Mouse (Mus musculus) megakaryocyte progenitor cell, adult 5-6 weeks (primary cell): ENCODE measurements around the gene Cep131. TPM values are rescaled to one million over a fixed set of nuclear protein-coding genes. Genes with fewer than 3 reads are reported as not detected.

Experiments used
- ATAC-seq: replicated peaks from 2 replicates; pipeline ENCODE4 v1.8.0; 2016; ENCODE audit warnings: mild to moderate bottlenecking, moderate TSS enrichment, inconsistent platforms; ENCODE audit not compliant: poor library complexity
- total RNA-seq, 2 experiments: library from RNA; stranded (forward) in 1 of 2; stranded (reverse) in 1 of 2; fragments of 157-497, 149-512 nt in 1 of 2; fragments of 200-1000 nt in 1 of 2; gene quantifications; 2 replicates each; pipeline versions ENCODE4 v1.2.3 to v1.2.4; 2015 to 2017

Cep131 gene
- 5.1 and 5.2 TPM in 2 replicates for total RNA-seq (2015)
- 12.3 and 19.3 TPM in 2 replicates for total RNA-seq (2017)

DNA sequence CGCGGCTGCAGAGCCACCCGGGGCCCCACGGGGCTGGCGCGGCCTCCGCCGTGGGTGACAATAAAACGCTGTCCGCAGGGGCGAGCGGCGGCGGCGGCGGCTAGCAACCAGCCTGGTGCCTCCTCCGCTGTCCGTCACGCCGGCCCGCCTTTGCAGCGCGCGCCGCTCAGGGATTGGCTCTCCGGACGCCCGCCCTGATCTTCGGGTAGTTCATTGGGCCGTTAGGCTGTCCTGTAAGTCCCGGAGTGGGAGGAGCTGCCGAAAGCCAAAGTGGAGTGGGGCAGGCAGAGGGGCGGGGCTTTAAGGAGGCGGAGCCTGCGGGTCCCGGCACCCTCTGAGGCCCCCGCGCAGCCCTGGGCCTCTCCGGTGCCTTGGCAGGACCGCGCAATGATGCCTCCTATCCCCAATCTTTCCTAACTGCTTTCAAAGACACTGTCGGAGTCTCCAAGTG, at the start of gene Cep131:
TSS of gene Cep131 (minus strand) at position 126 of the 451 bp plus-strand sequence.
- peak; percentile 99 for ATAC-seq

- no peak for ATAC-seq
These were observed 49.6 kb upstream of the Cep131 start for GRCm38 (mm10) chr11:120136195-120136594.

GRCm38 (mm10) chr11:120134847-120135530, 48.4 kb upstream of the Cep131 start:
- no peak for ATAC-seq

DNA sequence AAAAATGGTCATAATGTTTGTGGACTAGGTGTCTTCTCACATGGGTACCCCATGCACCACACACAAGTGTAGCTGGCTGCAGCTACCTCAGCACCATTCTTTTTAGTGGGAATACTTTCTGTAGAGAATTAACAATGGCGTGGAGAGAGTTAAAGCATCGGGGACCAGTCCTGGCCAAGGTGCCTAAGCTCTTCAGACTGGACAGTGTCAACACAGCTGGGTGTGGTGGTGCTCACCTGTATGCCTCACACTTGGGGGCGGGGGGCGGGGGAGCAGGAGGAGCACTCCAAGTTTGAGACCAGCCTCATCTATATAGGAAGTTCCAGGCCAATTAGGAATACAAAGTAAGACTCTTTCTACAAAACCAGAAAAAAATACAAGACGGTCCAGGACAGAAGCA, 47.5 kb upstream of the Cep131 start:
- no peak for ATAC-seq

- ATAC-seq: no peak
These were observed 42.7 kb upstream of the Cep131 start for GRCm38 (mm10) chr11:120129281-120129680.

DNA sequence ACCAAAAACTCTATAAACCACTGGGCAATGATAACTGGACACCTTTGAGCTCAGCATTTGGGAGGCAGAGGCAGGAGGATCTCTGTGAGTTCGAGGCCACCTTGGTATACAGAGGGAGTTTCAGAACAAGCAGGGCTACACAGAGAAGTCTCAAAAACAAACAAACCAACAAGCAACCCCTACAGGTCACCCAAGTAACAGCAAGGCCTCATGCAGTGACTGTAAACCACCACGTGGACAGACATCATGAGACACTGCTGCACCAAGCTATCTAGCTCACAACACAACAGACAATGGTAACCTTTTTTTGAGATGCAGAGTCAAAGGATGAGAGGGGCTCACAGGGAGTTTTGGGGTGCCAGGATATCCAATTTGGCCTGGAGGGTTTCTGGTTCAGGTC, 40.2 kb upstream of the Cep131 start:
- ATAC-seq: peak; percentile 65

GRCm38 (mm10) chr11:120122126-120122525, 35.5 kb upstream of the Cep131 start:
- no peak for ATAC-seq

- ATAC-seq: peak; percentile 58
These were observed 34.2 kb upstream of the Cep131 start for GRCm38 (mm10) chr11:120120642-120121420.

DNA sequence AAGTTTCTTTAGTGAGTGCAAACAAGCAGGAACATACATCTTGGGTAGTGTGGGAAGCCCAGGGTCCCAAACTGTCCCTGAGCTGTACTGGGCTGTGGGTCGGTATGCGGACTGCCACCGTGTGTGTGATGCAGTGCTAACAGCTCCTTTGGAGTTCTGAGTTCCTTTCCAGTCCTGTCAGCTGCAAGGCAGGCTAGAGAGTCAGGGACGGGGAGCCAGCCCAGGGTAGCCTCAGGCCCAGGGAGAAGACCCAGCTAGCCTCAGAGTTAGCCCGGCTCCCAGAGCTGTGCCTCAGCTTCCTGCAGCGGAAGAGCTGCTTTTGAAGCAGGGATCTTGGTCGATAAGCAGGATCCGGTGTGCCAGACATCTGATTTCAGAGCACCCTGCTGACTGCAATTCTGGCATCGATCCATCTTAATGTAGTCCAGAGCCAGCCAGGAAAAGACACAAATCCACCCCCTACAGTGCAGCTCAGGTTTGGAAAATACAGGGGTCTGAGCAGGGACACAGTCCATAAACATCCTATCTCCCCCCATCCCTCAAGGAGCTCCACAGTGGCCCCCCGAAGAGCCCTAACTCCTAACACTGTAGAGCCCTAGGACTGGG, 33.4 kb upstream of the Cep131 start:
- ATAC-seq: no peak

DNA sequence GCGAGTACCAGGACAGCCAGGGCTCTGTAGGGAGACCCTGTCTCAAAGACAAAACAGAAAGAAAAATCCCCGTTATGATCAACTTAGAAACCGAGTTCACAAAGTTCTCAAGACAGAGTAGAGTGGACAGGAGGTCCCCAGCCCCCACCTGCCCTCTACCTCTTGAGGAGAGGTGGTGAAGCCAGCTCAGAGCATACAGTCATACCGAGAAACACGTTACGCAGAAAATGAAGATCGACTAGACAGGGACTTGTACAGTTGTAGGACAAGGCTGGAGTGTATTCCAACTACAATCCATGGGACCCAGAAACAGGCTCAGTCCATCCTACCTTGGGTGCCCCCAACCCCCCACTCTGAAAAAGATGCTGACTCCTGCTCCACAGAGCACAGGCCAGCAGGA, 32.5 kb upstream of the Cep131 start:
- ATAC-seq: no peak

GRCm38 (mm10) chr11:120117626-120118025, 31.0 kb upstream of the Cep131 start:
- no peak for ATAC-seq

DNA sequence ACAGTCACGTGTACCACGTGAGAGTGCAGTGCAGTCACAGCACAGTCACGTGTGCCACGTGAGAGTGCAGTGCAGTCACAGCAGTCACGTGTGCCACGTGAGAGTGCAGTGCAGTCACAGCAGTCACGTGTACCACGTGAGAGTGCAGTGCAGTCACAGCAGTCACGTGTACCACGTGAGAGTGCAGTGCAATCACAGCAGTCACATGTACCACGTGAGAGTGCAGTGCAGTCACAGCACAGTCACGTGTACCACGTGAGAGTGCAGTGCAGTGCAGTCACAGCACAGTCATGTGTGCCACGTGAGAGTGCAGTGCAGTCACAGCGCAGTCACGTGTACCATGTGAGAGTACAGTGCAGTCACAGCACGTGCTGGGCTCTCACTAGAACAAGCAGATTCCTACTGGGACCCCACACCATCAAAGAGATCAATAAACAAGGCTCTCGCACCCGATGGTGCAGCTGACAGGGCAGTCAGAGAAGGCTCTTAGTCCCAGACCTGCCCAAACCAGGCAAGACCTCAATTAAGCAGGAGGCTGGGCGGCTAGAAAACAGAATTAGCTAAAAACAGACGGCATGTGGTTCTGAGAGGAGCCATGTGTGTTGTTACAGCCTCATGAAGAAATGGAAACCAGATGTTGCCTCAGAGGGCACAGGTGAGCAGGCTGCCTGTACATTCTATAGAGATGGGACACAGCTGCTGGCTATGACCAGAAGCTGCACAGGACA, 28.0 kb upstream of the Cep131 start:
- ATAC-seq: no peak

- no peak for ATAC-seq
These were observed 25.5 kb upstream of the Cep131 start for GRCm38 (mm10) chr11:120112136-120112535.

DNA sequence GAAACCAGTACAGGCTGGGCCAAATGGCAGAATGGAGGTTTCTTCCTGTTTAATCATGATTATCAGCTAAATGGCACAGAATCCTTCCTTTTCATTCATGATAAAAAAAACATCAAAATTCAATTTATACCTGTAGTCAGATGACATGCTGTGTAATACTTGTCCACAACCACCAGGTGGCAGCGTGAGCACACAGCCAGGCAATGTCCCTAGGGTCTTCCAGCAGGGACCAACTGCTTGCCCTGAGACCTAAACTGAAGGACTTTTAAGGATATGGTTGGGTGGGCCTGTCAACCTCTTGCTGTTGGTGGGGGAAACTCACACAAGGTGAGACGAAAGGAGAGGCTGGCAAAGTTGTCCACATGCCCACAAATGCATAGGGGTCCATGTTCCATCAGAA, 24.4 kb upstream of the Cep131 start:
- ATAC-seq: peak; percentile 77

DNA sequence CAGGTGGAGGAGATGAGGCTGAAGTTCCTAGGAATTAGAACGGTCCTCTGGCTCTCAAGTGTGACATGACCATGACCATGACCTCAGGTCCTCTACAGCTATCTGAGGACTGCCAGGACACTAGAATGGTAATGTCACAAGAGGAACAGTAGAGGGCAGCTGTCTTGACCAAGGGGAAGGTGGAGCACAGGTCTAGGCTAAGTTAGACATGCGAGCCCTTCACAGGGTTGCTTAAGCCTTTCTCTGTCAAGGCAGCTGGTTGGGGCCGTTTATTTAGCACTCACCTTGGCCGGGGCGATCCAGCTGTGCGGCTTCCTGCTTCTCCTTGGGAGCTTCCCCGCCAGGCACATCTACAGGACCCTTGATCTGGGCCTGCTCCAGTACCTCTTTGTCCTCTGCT, 23.9 kb upstream of the Cep131 start:
- 0 out of 2 replicates have a peak, but pooled peaks have one; percentile 47 for ATAC-seq

- no peak for ATAC-seq
These were observed 23.1 kb upstream of the Cep131 start for GRCm38 (mm10) chr11:120109558-120110210.

DNA sequence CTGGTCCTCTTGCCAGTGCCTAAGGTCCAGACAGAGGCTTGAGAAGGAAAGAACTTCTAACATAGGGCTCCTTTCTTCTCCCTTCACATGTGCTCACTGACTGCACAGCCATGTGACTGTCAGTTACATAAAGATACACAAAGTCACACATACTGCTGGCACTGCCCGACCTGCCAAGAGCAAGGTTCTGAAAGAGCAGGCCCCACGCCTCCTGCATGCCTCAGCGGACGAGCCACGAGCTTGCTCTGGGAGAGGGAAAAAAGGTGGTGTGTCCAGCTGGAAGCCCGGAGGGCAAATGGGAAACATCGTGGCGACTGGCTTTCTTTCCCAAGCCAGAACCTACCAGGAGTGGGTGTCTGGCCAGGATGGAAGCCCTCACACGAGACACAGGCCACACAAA, 21.2 kb upstream of the Cep131 start:
- ATAC-seq: no peak

DNA sequence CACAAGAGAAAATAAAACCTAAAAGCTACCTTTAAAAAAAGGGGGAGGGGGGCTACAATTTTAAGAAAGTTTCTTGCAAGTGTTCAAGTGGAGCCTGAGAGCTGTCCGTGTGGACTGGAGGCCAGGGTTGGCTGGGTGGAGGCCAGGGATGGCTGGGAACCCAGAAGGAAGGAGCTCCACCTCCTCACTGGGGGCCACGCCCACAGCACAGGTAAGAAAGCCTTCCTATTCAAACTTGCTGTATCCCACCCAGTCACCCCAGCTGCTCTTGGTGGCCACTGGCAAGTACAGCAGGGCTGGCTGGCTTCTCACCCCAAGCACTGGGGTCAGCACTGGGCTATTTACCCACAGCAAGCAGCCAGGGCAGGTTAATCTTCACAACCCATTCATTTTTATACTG, 20.4 kb upstream of the Cep131 start:
- no peak for ATAC-seq

DNA sequence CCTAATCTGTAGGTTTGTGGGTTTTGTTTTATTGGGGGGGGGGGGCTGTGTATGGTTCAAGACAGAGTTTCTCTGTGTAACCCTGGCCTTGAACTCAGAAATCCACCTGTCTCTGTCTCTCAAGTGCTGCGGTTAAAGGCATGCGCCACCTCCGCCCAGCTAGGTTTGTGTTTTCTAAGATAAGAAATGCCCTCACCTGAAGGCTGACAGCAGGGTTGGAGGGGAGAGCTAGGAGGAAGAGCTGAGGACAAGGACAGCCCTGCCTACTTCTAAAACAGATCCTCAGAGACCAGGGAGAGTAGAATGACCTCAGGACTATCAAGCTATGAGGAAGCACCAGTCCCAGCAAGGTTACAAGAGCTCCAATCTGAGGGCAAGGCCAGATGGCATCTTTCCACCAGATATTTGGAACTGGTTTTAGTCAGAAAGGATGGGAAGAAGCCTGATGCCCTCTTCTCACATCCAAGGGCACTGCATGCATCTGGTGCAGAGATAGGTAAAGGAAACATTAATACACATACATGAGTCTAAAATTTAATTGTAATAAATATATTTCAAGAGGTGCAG, 16.9 kb upstream of the Cep131 start:
- ATAC-seq: no peak

DNA sequence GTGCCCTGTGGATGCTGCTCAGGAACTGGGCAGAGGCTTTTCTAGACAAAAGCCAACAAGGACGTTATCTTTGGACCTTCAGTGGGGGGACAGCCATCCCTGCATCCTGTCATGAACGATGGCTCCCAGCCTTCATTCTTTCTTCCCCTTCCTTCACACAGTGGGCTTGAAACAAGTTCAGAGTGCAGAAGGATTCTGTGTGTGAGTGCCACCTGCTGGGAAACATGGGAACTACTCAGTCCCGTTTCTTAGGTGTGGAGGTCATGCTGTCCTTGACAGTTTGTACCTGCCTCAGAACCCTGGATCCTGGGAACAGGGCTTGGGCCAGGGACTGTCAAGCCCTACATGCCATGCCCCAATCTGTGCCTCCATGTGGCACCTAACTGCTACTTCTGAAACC, 14.4 kb upstream of the Cep131 start:
- ATAC-seq: peak; percentile 41
